Mouse (Mus musculus) hindbrain, embryonic 16.5 days (tissue): ENCODE results near the gene Pklr. TPM values are rescaled to one million over a fixed set of nuclear protein-coding genes. Genes with fewer than 3 reads are reported as not detected.

Source experiments
- ATAC-seq: fragments of 200-750 bp; cut with Nextera tagmentation; 2 replicates; pipeline ENCODE4 v1.8.0; 2017; ENCODE audit warnings: moderate TSS enrichment, moderate library complexity
- H3K27ac ChIP-seq: fragments of 300-500 bp; sonication (generic); 2 replicates; pipeline ENCODE4 v1.5.1; 2014; ENCODE audit warnings: low read depth, mild to moderate bottlenecking, control low read depth, low read length, moderate library complexity
- H3K27me3 ChIP-seq: fragments of 300-500 bp; sonication (generic); replicated peaks from 2 replicates; pipeline ENCODE4 v1.6.1; 2014; ENCODE audit warnings: low read length; ENCODE audit not compliant: control insufficient read depth, insufficient read depth
- H3K36me3 ChIP-seq: fragments of 300-500 bp; sonication (generic); 2 replicates; pipeline ENCODE4 v1.6.1; 2014; ENCODE audit warnings: mild to moderate bottlenecking, low read length, moderate library complexity, mixed read lengths; ENCODE audit not compliant: control insufficient read depth, insufficient read depth
- H3K4me1 ChIP-seq: fragments of 300-500 bp; sonication (generic); 2 replicates; pipeline ENCODE4 v1.6.1; 2014; ENCODE audit warnings: low read depth, low read length; ENCODE audit not compliant: control insufficient read depth, insufficient read depth
- H3K4me2 ChIP-seq: fragments of 300-500 bp; sonication (generic); 2 replicates; pipeline ENCODE4 v1.6.1; 2014; ENCODE audit warnings: mild to moderate bottlenecking, low read length, control low read depth, moderate library complexity
- H3K4me3 ChIP-seq: fragments of 300-500 bp; sonication (generic); 2 replicates; pipeline ENCODE4 v1.5.1; 2014; ENCODE audit warnings: mild to moderate bottlenecking, low read length, control low read depth, moderate library complexity
- H3K9ac ChIP-seq: fragments of 300-500 bp; sonication (generic); 2 replicates; pipeline ENCODE4 v1.6.1; 2014; ENCODE audit warnings: low read depth, mild to moderate bottlenecking, control low read depth, low read length, moderate library complexity
- H3K9me3 ChIP-seq: fragments of 300-500 bp; sonication (generic); 2 replicates; pipeline ENCODE4 v1.6.1; 2014; ENCODE audit warnings: mild to moderate bottlenecking, low read length, moderate library complexity; ENCODE audit not compliant: control insufficient read depth
- WGBS: fragments of 180-500 bp; shearing (Covaris S2); extraction: QIAGEN DNeasy Blood & Tissue Kit; methylation state at CpG from one replicate; pipeline ENCODE4 v1.1.7; 2014; 5-methylcytosine and 5-hydroxymethylcytosine counted together
- polyA plus RNA-seq: library from polyadenylated mRNA; unstranded; fragments of >200 nt; fragmentation: Nextera tagmentation; extraction: Ambion mirVana; gene quantifications from 2 replicates; pipeline ENCODE4 v1.2.1, GENCODE M21; 2015

Pklr gene
- polyA plus RNA-seq, 1 experiment from 2014 or later, result 0.10 TPM

GRCm38 (mm10) chr3:89182531-89183057 lies 46.7 kb downstream of the Pklr start:
- Histone ChIP-seq H3K4me2 (peak overlapping the region; percentile 91), H3K27ac (peak overlapping the region; percentile 87; the same call in 1 of the 2 replicates), H3K9ac (no peak overlapping the region), H3K9me3 (no peaks in the 10 kb centered on the region), H3K4me1 (peaks cover 29% of the 10 kb centered on the region), H3K36me3 (peaks cover 22% of the 10 kb centered on the region), H3K27me3 (no peaks in the 10 kb centered on the region), H3K4me3 (peak overlapping the region; percentile 67)
- peak; percentile 44; the same call in 1 of the 2 replicates for ATAC-seq
- WGBS, result 52% methylated on average over 7 of the region's 7 CpGs

- Histone ChIP-seq H3K36me3 (peaks cover 22% of the 10 kb centered on the region), H3K4me2 (peak within 1 kb of the TSS; percentile 91), H3K27me3 (no peaks in the 10 kb centered on the region), H3K4me1 (peaks cover 24% of the 10 kb centered on the region), H3K27ac (peak within 1 kb of the TSS; percentile 87), H3K9ac (peak within 1 kb of the TSS; percentile 86), H3K9me3 (no peaks in the 10 kb centered on the region), H3K4me3 (peak within 1 kb of the TSS; percentile 67)
- WGBS, result 6% methylated on average over 36 of the region's 39 CpGs
- peak; percentile 94 for ATAC-seq
Measured at GRCm38 (mm10) chr3:89183058-89183958, 47.4 kb downstream of the Pklr start, which contains the start of gene Fam189b. Fam189b (plus strand) TSS chr3:89183143.

- Histone ChIP-seq H3K9me3 (no peaks in the 10 kb centered on the region), H3K27ac (peak overlapping the region; percentile 87; the same call in 1 of the 2 replicates), H3K4me3 (peak overlapping the region; percentile 67), H3K9ac (peak overlapping the region; percentile 86), H3K27me3 (no peaks in the 10 kb centered on the region), H3K36me3 (peaks cover 24% of the 10 kb centered on the region), H3K4me1 (peaks cover 18% of the 10 kb centered on the region), H3K4me2 (peak overlapping the region; percentile 91)
- 58% methylated on average over 6 of the region's 6 CpGs for WGBS
- ATAC-seq, result no peak
Measured at GRCm38 (mm10) chr3:89183959-89184315, 48.0 kb downstream of the Pklr start.

- Histone ChIP-seq H3K4me1 (peaks cover 15% of the 10 kb centered on the region), H3K9me3 (no peaks in the 10 kb centered on the region), H3K4me2 (no peak overlapping the region), H3K36me3 (0 out of 2 replicates have a peak, but pooled peaks cover 2% of the 10 kb centered on the region), H3K4me3 (no peak overlapping the region), H3K27ac (no peak overlapping the region), H3K27me3 (no peaks in the 10 kb centered on the region), H3K9ac (no peak overlapping the region; the same call in 1 of the 2 replicates)
- 37% methylated on average over 22 of the region's 23 CpGs for WGBS
- ATAC-seq, result no peak
Measured at GRCm38 (mm10) chr3:89187197-89187596, 51.3 kb downstream of the Pklr start.

- no peak overlapping the region for H3K9ac ChIP-seq
- 62% methylated on average over 18 of the region's 18 CpGs for WGBS
- H3K4me3 ChIP-seq, result no peak overlapping the region
- no peak overlapping the region for H3K27ac ChIP-seq
- H3K4me2 ChIP-seq, result no peak overlapping the region
- 0 out of 2 replicates have a peak, but pooled peaks cover 2% of the 10 kb centered on the region for H3K36me3 ChIP-seq
- H3K9me3 ChIP-seq, result no peaks in the 10 kb centered on the region
- no peak for ATAC-seq
- no peaks in the 10 kb centered on the region for H3K27me3 ChIP-seq
- H3K4me1 ChIP-seq, result peaks cover 15% of the 10 kb centered on the region
Measured at GRCm38 (mm10) chr3:89187690-89188477, 51.9 kb downstream of the Pklr start.

- Histone ChIP-seq H3K4me3 (no peak overlapping the region), H3K9me3 (no peaks in the 10 kb centered on the region), H3K4me1 (peaks cover 14% of the 10 kb centered on the region), H3K36me3 (0 out of 2 replicates have a peak, but pooled peaks cover 2% of the 10 kb centered on the region), H3K4me2 (no peak overlapping the region), H3K27ac (no peak overlapping the region), H3K27me3 (no peaks in the 10 kb centered on the region), H3K9ac (no peak overlapping the region)
- ATAC-seq, result no peak
- 66% methylated on average over 12 of the region's 12 CpGs for WGBS
Measured at GRCm38 (mm10) chr3:89188478-89188875, 52.5 kb downstream of the Pklr start.

GRCm38 (mm10) chr3:89190436-89190835 lies 54.5 kb downstream of the Pklr start:
- no peaks in the 10 kb centered on the region for H3K27me3 ChIP-seq
- H3K4me1 ChIP-seq, result no peaks in the 10 kb centered on the region; the same call in 1 of the 2 replicates
- ATAC-seq, result no peak
- H3K36me3 ChIP-seq, result 0 out of 2 replicates have a peak, but pooled peaks cover 2% of the 10 kb centered on the region
- no peak overlapping the region for H3K4me2 ChIP-seq
- no peaks in the 10 kb centered on the region for H3K9me3 ChIP-seq
- no peak overlapping the region for H3K27ac ChIP-seq
- 83% methylated on average over 8 of the region's 8 CpGs for WGBS
- H3K4me3 ChIP-seq, result no peak overlapping the region
- H3K9ac ChIP-seq, result no peak overlapping the region

GRCm38 (mm10) chr3:89193351-89193750 lies 57.4 kb downstream of the Pklr start:
- Histone ChIP-seq H3K9ac (no peak overlapping the region), H3K4me3 (no peak overlapping the region), H3K27me3 (no peaks in the 10 kb centered on the region), H3K27ac (no peak overlapping the region), H3K4me1 (peaks cover 7% of the 10 kb centered on the region), H3K9me3 (no peaks in the 10 kb centered on the region), H3K36me3 (0 out of 2 replicates have a peak, but pooled peaks cover 2% of the 10 kb centered on the region), H3K4me2 (no peak overlapping the region)
- no peak for ATAC-seq
- WGBS, result 65% methylated on average over 1 of the region's 1 CpGs
